Mouse (Mus musculus): Measurements from ENCODE around the gene Gipc3.

GRCm38 (mm10) chr10:81342686-81343505 is at the start of gene Gipc3:
- TF ChIP-seq CTCF (IDR thresholded peaks at IDR 0.05; ENCODE audit: control insufficient read depth, insufficient read depth, low read length): no peak
- TF ChIP-seq POLR2A (IDR thresholded peaks at IDR 0.05; ENCODE audit: borderline replicate concordance, control insufficient read depth, low read depth, low read length): no peak; the same call in 1 of the 2 replicates
